17 mouse cellular contexts compared by ENCODE assay signal in genomic region chr2:60847984-60848383, GRCm38 (mm10).
"Had no signal": no experiment of that assay in that cellular context is flagged by ENCODE, and none has a peak within 500 bp of the region (broad histone marks: within the 10 kb centered on the region; RNA-seq: fewer than 3 reads in every experiment).

No protein-coding gene starts in this region.

- H3K27ac ChIP-seq: neural tube, embryonic 12.5 days; neural tube, embryonic 13.5 days; neural tube, embryonic 15.5 days; stomach, embryonic 15.5 days; stomach, postnatal 0 days had no signal

- H3K9ac ChIP-seq: neural tube, embryonic 12.5 days; neural tube, embryonic 13.5 days; neural tube, embryonic 15.5 days; stomach, embryonic 15.5 days had no signal

- H3K4me3 ChIP-seq: neural tube, embryonic 12.5 days; neural tube, embryonic 13.5 days; neural tube, embryonic 15.5 days; stomach, embryonic 15.5 days had no signal

- H3K27me3 ChIP-seq: neural tube, embryonic 12.5 days; neural tube, embryonic 13.5 days; neural tube, embryonic 15.5 days; stomach, embryonic 15.5 days had no signal

- H3K36me3 ChIP-seq: neural tube, embryonic 12.5 days; neural tube, embryonic 13.5 days; neural tube, embryonic 15.5 days; stomach, embryonic 15.5 days had no signal

- H3K9me3 ChIP-seq: neural tube, embryonic 12.5 days; neural tube, embryonic 13.5 days; neural tube, embryonic 15.5 days; stomach, embryonic 15.5 days had no signal

- DNase-seq: retina, postnatal 1 day; right cerebral cortex, adult 18-20 months; right cerebral cortex, postnatal 14 days; right cerebral cortex, postnatal 25 days; right cerebral cortex, postnatal 4 days; spleen, adult 18-20 months; thymus, adult 18-20 months; thymus, adult 2 months; thymus, postnatal 14 days; thymus, postnatal 25 days; thymus, postnatal 36 days; thymus, postnatal 4 days had no signal
